Mouse (Mus musculus): ENCODE data around the gene Rrp15. TPM values are rescaled to one million over a fixed set of nuclear protein-coding genes. Genes with fewer than 3 reads are reported as not detected.
A peak's percentile ranks its signal among the peaks of the same experiment; 100 is the strongest.

Gene Rrp15
- polyA plus RNA-seq, 1 experiment from 2014 or later = 79.7 TPM

- H3K9me3 ChIP-seq (ENCODE audit: low read depth, low read length) = no peaks in the 10 kb centered on the region
- peak; percentile 33 for DNase-seq
- H3K27ac ChIP-seq (ENCODE audit: low read depth) = no peak overlapping the region; the same call in 1 of the 2 replicates
- 60% methylated on average over 6 of the region's 6 CpGs for WGBS
- H3K4me2 ChIP-seq = no peak overlapping the region
- no peaks in the 10 kb centered on the region for H3K27me3 ChIP-seq (ENCODE audit: insufficient read depth, low read length)
- TF ChIP-seq CTCF (IDR thresholded peaks at IDR 0.05; ENCODE audit: low read depth) = no peak
- no peak for ATAC-seq (ENCODE audit: insufficient read depth)
- 0 out of 2 replicates have a peak, but pooled peaks cover 11% of the 10 kb centered on the region for H3K4me1 ChIP-seq (ENCODE audit: insufficient read depth)
- no peak overlapping the region for H3K9ac ChIP-seq
- H3K4me3 ChIP-seq (ENCODE audit: low read depth, low read length) = no peak overlapping the region
- peaks cover 21% of the 10 kb centered on the region for H3K36me3 ChIP-seq (ENCODE audit: insufficient read depth)
Measured at GRCm38 (mm10) chr1:186675263-186675662, 73.9 kb downstream of the Rrp15 start.

GRCm38 (mm10) chr1:186674621-186675020 lies 74.5 kb downstream of the Rrp15 start:
- no peak for TF ChIP-seq CTCF (IDR thresholded peaks at IDR 0.05; ENCODE audit: low read depth)
- Histone ChIP-seq H3K27ac (ENCODE audit: low read depth) (no peak overlapping the region), H3K9me3 (ENCODE audit: low read depth, low read length) (no peaks in the 10 kb centered on the region), H3K4me1 (ENCODE audit: insufficient read depth) (0 out of 2 replicates have a peak, but pooled peaks cover 11% of the 10 kb centered on the region), H3K36me3 (ENCODE audit: insufficient read depth) (peaks cover 21% of the 10 kb centered on the region), H3K9ac (no peak overlapping the region), H3K4me2 (no peak overlapping the region), H3K4me3 (ENCODE audit: low read depth, low read length) (no peak overlapping the region), H3K27me3 (ENCODE audit: insufficient read depth, low read length) (no peaks in the 10 kb centered on the region)
- 45% methylated on average over 3 of the region's 3 CpGs for WGBS
- ATAC-seq (ENCODE audit: insufficient read depth) (no peak), DNase-seq (no peak)

DNA sequence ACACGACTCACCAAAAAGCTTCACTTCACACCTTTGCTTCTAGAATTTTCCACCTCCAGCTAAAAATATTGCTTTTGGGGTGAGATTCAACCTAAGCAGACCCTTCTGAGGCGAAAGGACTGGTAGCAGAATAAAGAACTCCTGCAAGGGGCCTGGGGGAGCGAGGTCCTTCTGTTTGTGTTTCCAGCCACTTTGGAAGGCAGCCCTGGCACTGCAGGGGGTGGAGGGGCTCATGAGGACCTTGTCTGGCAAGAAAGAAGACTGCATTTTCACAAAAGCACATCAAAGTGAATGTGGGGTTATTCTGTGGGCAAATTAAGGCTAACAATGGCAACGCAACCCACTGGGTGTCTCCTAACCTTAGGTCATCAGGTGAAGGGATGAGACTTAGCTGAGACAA lies 76.0 kb downstream of the Rrp15 start:
- no peak overlapping the region for H3K4me2 ChIP-seq
- no peak overlapping the region for H3K27ac ChIP-seq (ENCODE audit: low read depth)
- 72% methylated on average over 4 of the region's 4 CpGs for WGBS
- H3K36me3 ChIP-seq (ENCODE audit: insufficient read depth) = peaks cover 26% of the 10 kb centered on the region
- ATAC-seq (ENCODE audit: insufficient read depth) = no peak
- no peak overlapping the region for H3K4me3 ChIP-seq (ENCODE audit: low read depth, low read length)
- H3K9me3 ChIP-seq (ENCODE audit: low read depth, low read length) = no peaks in the 10 kb centered on the region
- no peaks in the 10 kb centered on the region for H3K27me3 ChIP-seq (ENCODE audit: insufficient read depth, low read length)
- no peak for TF ChIP-seq CTCF (IDR thresholded peaks at IDR 0.05; ENCODE audit: low read depth)
- H3K4me1 ChIP-seq (ENCODE audit: insufficient read depth) = 0 out of 2 replicates have a peak, but pooled peaks cover 15% of the 10 kb centered on the region
- H3K9ac ChIP-seq = no peak overlapping the region
- no peak for DNase-seq

Other genes with a start within 250 kb of the Rrp15 start
- gene Tgfb2, start 43.4 kb downstream of the Rrp15 start, polyA plus RNA-seq (2014; fragmentation: Nextera tagmentation; extraction: Ambion mirVana) = 83.9 and 86.5 TPM in 2 replicates
- gene D1Pas1, start 218.1 kb upstream of the Rrp15 start, polyA plus RNA-seq (2014; fragmentation: Nextera tagmentation; extraction: Ambion mirVana) = not detected in 2 replicates